Mouse (Mus musculus) stomach, postnatal 0 days (tissue): Measurements from ENCODE around the gene Cog2.

ENCODE experiments used
- CTCF ChIP-seq: IDR thresholded peaks from 2 replicates; pipeline ENCODE4 v1.5.1; 2016; ENCODE audit warnings: antibody characterized with exemption, low read depth, mild to moderate bottlenecking, moderate library complexity
- EP300 ChIP-seq: optimal IDR thresholded peaks from 2 replicates; pipeline ENCODE3; 2016; ENCODE audit warnings: antibody characterized with exemption

DNA sequence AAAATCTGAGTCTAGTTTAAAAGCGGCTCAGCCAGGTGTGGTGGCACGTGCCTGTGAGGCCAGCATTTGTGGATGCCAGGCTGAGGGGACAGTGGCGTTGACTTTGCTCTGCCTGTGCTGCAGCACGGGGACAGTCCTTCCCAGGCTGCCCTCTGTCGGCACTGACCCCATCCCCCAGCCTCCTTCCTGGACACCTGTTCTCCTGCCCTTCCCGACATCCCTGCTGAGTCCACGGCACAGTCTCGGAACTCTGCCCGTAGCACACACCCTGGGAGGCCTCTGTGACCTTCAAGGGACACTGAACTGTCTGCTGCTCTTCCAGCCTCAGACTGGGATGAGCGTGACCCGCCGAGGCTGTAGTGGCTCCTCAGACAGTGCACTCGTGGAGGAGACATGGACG is 9.5 kb downstream of the Cog2 start:
- TF ChIP-seq CTCF (no peak), EP300 (no peak)
